Mouse (Mus musculus) ES-Bruce4 (cell line): ENCODE measurements around the gene Nufip1. TPM values are rescaled to one million over a fixed set of nuclear protein-coding genes. Genes with fewer than 3 reads are reported as not detected.

Experiments used
- H3K27ac ChIP-seq: 2 replicates; pipeline ENCODE4 v1.5.1; 2012; ENCODE audit warnings: low read length, inconsistent platforms; ENCODE audit not compliant: insufficient read depth
- H3K27me3 ChIP-seq: 2 replicates; pipeline ENCODE4 v1.6.1; 2012; ENCODE audit warnings: mild to moderate bottlenecking, low read length, inconsistent platforms; ENCODE audit not compliant: control insufficient read depth, poor library complexity, insufficient read depth, severe bottlenecking
- H3K36me3 ChIP-seq: 2 replicates; pipeline ENCODE4 v1.6.1; 2012; ENCODE audit warnings: inconsistent platforms, mild to moderate bottlenecking, low read length, moderate library complexity; ENCODE audit not compliant: control insufficient read depth, poor library complexity, insufficient read depth, severe bottlenecking
- H3K4me1 ChIP-seq: one replicate; pipeline ENCODE4 v1.8.1; 2011; ENCODE audit warnings: low read length; ENCODE audit not compliant: control insufficient read depth, insufficient read depth
- H3K4me3 ChIP-seq: 2 replicates; pipeline ENCODE4 v1.5.1; 2011; ENCODE audit warnings: low read depth, mild to moderate bottlenecking, low read length
- H3K9ac ChIP-seq: 2 replicates; pipeline ENCODE4 v1.6.1; 2012; ENCODE audit warnings: low read depth, mild to moderate bottlenecking, inconsistent platforms; ENCODE audit not compliant: poor library complexity, severe bottlenecking
- H3K9me3 ChIP-seq: replicated peaks from 2 replicates; pipeline ENCODE4 v1.6.1; 2012; ENCODE audit warnings: mild to moderate bottlenecking, low read length, inconsistent platforms; ENCODE audit not compliant: control insufficient read depth, poor library complexity, insufficient read depth, severe bottlenecking
- CTCF ChIP-seq: IDR thresholded peaks from one replicate; pipeline ENCODE4 v1.8.1; 2011; ENCODE audit warnings: low read depth, low read length
- EP300 ChIP-seq: IDR thresholded peaks from 2 replicates; pipeline ENCODE4 v1.6.1; 2011; ENCODE audit warnings: low read depth, low read length; ENCODE audit not compliant: insufficient read depth
- POLR2A ChIP-seq: IDR thresholded peaks from one replicate; pipeline ENCODE4 v1.8.1; 2011; ENCODE audit warnings: low read length; ENCODE audit not compliant: insufficient read depth
- polyA plus RNA-seq: library from polyadenylated mRNA; stranded (reverse); fragments of >200 nt; gene quantifications from 2 replicates; pipeline ENCODE4 v1.2.4, GENCODE M21; 2011; ENCODE audit warnings: low read depth; ENCODE audit not compliant: missing spikeins, insufficient read depth, insufficient read length

Gene Nufip1
- polyA plus RNA-seq, 1 experiment: 30.5 TPM

DNA sequence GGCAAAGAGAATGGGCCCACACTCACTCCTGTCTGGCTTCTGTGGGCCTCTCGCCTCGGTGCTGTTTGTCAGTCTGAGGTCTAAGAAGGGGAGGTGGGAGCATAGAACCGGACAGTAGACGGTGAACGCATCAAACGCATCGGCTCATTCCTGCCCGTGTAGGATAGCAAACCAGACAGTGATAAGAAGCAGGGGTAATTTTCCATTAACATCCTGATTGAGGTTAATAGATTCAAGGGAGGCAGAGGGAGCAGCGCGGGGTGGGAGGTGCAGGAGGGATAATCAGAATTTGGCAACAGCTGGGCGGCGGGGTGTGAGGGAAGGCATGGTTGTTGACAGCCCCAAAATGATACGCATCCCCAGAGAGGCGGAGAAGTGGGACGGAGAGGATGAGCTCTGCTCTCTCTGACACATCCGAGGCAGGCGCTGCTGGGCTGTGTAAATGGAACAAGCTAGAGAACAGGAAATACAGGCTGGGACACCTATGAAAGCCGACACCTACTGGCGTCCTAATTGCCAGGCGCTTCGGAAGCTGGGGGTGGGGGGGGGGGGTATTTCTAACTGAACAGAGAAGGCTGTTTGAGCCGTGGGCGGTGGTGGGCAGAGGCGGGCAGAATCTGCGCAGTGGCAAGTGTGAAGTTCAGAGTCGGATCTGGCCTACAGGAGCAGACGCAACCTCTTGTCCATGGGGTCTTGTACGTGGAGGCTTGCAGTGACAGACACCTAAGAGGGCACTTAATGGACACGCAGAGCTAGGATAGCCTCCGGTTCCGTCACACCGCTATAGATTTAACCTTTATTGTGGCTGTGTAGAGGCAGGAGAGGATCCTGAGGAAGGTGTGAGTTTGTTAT is 54.4 kb downstream of the Nufip1 start:
- no peak overlapping the region for H3K9ac ChIP-seq
- H3K27ac ChIP-seq: no peak overlapping the region
- TF ChIP-seq CTCF (no peak), EP300 (peak; percentile 34; the same call in 1 of the 2 replicates), POLR2A (no peak)
- H3K4me3 ChIP-seq: peak overlapping the region; percentile 33
- no peaks in the 10 kb centered on the region for H3K4me1 ChIP-seq
- H3K36me3 ChIP-seq: no peaks in the 10 kb centered on the region
- H3K27me3 ChIP-seq: no peaks in the 10 kb centered on the region
- peaks cover 5% of the 10 kb centered on the region for H3K9me3 ChIP-seq

DNA sequence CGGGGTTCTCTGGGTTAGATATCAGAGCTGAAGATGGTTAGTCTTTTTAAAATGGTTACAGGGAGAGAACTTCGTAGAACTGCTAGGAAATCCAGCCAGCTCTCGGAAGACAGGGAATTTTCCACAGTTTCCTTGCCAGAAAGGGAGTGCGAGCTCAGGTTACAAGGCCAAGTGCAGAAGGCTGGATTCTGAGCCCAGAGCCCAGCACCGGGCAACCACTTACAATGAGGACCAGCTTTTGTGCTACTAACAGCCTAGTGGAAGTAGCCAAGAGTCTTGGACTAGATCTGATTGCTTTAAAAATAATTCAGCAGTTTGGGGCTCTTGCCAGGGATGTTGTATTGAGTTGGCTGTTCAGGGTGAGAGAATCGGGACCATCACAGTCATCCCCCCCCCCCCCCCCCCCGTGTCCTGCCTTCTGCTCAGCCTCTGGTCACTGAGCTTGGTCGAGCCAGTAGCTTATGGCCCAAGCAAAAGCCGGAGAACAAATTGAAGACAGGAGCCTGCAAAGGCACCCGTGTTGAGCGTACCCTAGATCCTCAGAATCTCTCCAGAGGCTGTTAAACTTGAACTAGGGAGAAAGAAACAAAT is 59.3 kb downstream of the Nufip1 start:
- no peak overlapping the region for H3K27ac ChIP-seq
- no peaks in the 10 kb centered on the region for H3K27me3 ChIP-seq
- TF ChIP-seq EP300: no peak
- TF ChIP-seq POLR2A: no peak
- TF ChIP-seq CTCF: no peak
- H3K36me3 ChIP-seq: no peaks in the 10 kb centered on the region
- H3K4me3 ChIP-seq: no peak overlapping the region
- no peaks in the 10 kb centered on the region for H3K9me3 ChIP-seq
- no peak overlapping the region for H3K9ac ChIP-seq
- H3K4me1 ChIP-seq: no peaks in the 10 kb centered on the region

DNA sequence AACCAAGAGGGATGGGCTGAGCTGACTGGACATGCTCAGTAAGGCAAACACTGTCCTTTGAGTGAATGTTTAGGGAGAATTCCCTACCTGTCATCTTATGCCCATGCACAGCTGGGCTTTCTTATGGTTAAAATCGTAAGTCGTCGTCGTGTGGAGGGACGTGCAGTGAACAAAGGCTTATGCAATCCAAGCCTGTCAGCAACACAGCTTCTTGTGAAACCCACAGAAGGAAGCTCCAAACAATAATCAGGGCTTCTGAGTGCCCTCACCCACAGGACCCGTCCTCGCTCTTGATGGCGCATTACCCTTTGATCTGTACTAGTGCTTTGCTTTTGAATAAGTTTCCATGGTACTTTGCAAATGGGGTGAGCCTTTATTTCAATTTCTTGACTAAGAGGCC is 60.6 kb downstream of the Nufip1 start:
- Histone ChIP-seq H3K27me3 (no peaks in the 10 kb centered on the region), H3K36me3 (no peaks in the 10 kb centered on the region), H3K9ac (no peak overlapping the region), H3K4me3 (no peak overlapping the region), H3K9me3 (no peaks in the 10 kb centered on the region), H3K27ac (no peak overlapping the region), H3K4me1 (no peaks in the 10 kb centered on the region)
- no peak for TF ChIP-seq EP300
- TF ChIP-seq CTCF: no peak
- TF ChIP-seq POLR2A: no peak

DNA sequence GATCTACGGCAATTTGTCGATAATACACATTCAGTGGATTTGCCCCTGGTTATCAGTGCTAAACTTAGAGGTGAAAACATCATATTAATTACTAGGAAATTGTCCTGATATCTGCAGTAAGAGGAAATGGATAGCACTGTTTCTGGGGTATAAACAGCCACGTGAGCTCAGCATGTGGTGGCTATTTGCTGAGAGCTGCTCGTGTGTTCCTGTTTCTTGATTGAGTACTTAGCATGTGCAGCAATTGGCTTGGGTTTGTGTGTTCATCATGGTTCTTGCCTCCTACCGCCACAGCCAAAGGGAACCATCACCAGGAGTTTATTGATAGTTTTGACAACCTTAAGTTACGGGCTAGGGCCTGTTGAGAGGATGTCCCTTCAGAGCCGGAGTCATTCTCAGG is 63.6 kb downstream of the Nufip1 start:
- no peak overlapping the region for H3K9ac ChIP-seq
- no peaks in the 10 kb centered on the region for H3K27me3 ChIP-seq
- H3K4me1 ChIP-seq: no peaks in the 10 kb centered on the region
- H3K27ac ChIP-seq: no peak overlapping the region
- no peak for TF ChIP-seq CTCF
- no peak for TF ChIP-seq EP300
- TF ChIP-seq POLR2A: no peak
- H3K36me3 ChIP-seq: no peaks in the 10 kb centered on the region
- H3K4me3 ChIP-seq: no peak overlapping the region
- no peaks in the 10 kb centered on the region for H3K9me3 ChIP-seq

DNA sequence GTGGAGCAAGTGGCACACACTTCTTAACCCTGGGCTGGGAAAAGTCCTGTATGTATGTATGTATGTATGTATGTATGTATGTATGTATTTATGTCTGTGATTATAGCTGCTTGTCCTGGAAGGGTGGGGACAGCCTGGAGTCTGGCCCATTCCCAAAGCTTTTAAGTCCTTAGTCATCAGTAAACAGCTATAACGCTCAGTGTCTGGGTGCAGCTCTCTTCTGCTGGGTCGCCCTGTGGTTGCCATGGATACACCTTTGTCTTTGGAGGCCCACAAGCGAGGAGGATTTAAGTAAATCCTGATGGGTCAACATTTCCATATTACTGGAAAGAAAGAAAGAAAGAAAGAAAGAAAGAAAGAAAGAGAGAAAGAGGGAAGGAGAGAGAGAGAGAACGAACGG is 65.1 kb downstream of the Nufip1 start:
- Histone ChIP-seq H3K4me3 (no peak overlapping the region), H3K27me3 (no peaks in the 10 kb centered on the region), H3K9me3 (no peaks in the 10 kb centered on the region), H3K27ac (no peak overlapping the region), H3K36me3 (no peaks in the 10 kb centered on the region), H3K4me1 (no peaks in the 10 kb centered on the region), H3K9ac (no peak overlapping the region)
- TF ChIP-seq CTCF: no peak
- no peak for TF ChIP-seq EP300
- no peak for TF ChIP-seq POLR2A

DNA sequence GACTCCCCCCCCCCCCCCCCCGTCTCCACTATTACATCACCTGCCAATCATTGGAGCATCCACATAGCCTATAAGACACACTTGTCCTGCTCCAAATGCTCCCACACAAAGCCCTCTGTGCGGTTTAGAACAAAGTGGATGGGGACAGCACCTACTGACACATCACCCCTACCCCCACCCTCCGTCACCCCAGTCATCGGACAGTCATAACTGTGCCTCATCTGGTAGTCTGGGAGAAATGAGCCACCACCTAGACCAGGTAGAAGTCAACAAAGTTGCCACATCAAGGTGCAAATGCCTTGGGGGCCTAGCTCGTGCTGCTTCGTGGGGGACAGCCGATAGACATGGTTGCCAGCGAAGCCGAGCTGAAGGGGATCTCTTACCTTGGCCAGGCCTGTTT is 66.5 kb downstream of the Nufip1 start:
- no peaks in the 10 kb centered on the region for H3K36me3 ChIP-seq
- no peaks in the 10 kb centered on the region for H3K27me3 ChIP-seq
- H3K4me3 ChIP-seq: no peak overlapping the region
- H3K9ac ChIP-seq: no peak overlapping the region
- TF ChIP-seq POLR2A (no peak), EP300 (no peak), CTCF (no peak)
- H3K4me1 ChIP-seq: no peaks in the 10 kb centered on the region
- H3K27ac ChIP-seq: no peak overlapping the region
- no peaks in the 10 kb centered on the region for H3K9me3 ChIP-seq
